Mouse (Mus musculus) forebrain, embryonic 11.5 days (tissue): Measurements from ENCODE around the gene H2-T24. TPM values are rescaled to one million over a fixed set of nuclear protein-coding genes. Genes with fewer than 3 reads are reported as not detected.
"Not testable (repeated sequence)": the region's sequence is repeated elsewhere in the genome, so short reads cannot be mapped to it uniquely, and the experiment has no call there.

Source experiments
- ATAC-seq: fragments of 200-750 bp; cut with Nextera tagmentation; replicated peaks from 2 replicates; pipeline ENCODE4 v1.8.0; 2017; ENCODE audit warnings: moderate TSS enrichment; ENCODE audit not compliant: low FRiP score
- DNase-seq: peaks from one replicate; pipeline ENCODE4 v3.0.0-alpha.2; 2017; ENCODE audit warnings: low spot score
- H3K27ac ChIP-seq: fragments of 300-500 bp; sonication (generic); 2 replicates; pipeline ENCODE4 v1.5.1; 2014; ENCODE audit warnings: low read depth, low read length
- H3K27me3 ChIP-seq: fragments of 300-500 bp; sonication (generic); 2 replicates; pipeline ENCODE4 v1.6.1; 2014; ENCODE audit warnings: mild to moderate bottlenecking, low read length, mixed read lengths; ENCODE audit not compliant: control insufficient read depth, insufficient read depth
- H3K36me3 ChIP-seq: fragments of 300-500 bp; sonication (generic); 2 replicates; pipeline ENCODE4 v1.6.1; 2014; ENCODE audit warnings: mild to moderate bottlenecking, low read length, moderate library complexity, mixed read lengths; ENCODE audit not compliant: control insufficient read depth, insufficient read depth
- H3K4me1 ChIP-seq: fragments of 300-500 bp; sonication (generic); replicated peaks from 2 replicates; pipeline ENCODE4 v1.6.1; 2014; ENCODE audit warnings: low read length, mixed read lengths; ENCODE audit not compliant: control insufficient read depth, insufficient read depth
- H3K4me2 ChIP-seq: fragments of 300-500 bp; sonication (generic); 2 replicates; pipeline ENCODE4 v1.6.1; 2014; ENCODE audit warnings: low read depth, mild to moderate bottlenecking, low read length, moderate library complexity, mixed read lengths; ENCODE audit not compliant: severe bottlenecking
- H3K4me3 ChIP-seq: fragments of 300-500 bp; sonication (generic); 2 replicates; pipeline ENCODE4 v1.5.1; 2014; ENCODE audit warnings: low read depth, low read length
- H3K9ac ChIP-seq: fragments of 300-500 bp; sonication (generic); 2 replicates; pipeline ENCODE4 v1.6.1; 2014; ENCODE audit warnings: low read length
- H3K9me3 ChIP-seq: fragments of 300-500 bp; sonication (generic); 2 replicates; pipeline ENCODE4 v1.6.1; 2016; ENCODE audit warnings: low read length, mixed read lengths; ENCODE audit not compliant: control insufficient read depth
- WGBS: fragments of 180-500 bp; shearing (Covaris S2); extraction: QIAGEN DNeasy Blood & Tissue Kit; methylation state at CpG from one replicate; pipeline ENCODE4 v1.1.7; 2014; 5-methylcytosine and 5-hydroxymethylcytosine counted together
- polyA plus RNA-seq: library from polyadenylated mRNA; unstranded; fragments of >200 nt; fragmentation: Nextera tagmentation; extraction: Ambion mirVana; gene quantifications from 2 replicates; pipeline ENCODE4 v1.2.1, GENCODE M21; 2014

The H2-T24 gene
- polyA plus RNA-seq, 1 experiment from 2014 or later: 4.3 TPM

DNA sequence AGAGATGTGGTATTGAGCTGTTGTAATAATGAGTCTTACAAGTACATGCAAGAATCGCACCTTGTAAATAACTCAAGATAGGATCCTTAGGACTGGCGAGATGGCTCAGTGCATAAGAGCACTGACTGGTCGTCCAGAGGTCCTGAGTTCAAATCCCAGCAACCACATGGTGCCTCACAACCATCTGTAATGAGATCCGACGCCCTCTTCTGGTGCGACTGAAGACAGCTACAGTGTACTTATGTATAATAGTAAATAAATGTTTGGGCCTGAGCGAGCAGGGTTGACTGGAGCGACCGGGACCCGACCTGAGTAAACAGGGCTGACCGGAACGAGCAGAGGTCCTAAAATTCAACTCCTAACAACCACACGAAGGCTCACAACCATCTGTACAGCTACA is 15.8 kb upstream of the H2-T24 start:
- not testable (repeated sequence) for H3K4me1 ChIP-seq, H3K9me3 ChIP-seq, H3K4me3 ChIP-seq, H3K9ac ChIP-seq, H3K27me3 ChIP-seq, H3K36me3 ChIP-seq, DNase-seq, H3K4me2 ChIP-seq, ATAC-seq, H3K27ac ChIP-seq
- WGBS: 89% methylated on average over 13 of the region's 13 CpGs

DNA sequence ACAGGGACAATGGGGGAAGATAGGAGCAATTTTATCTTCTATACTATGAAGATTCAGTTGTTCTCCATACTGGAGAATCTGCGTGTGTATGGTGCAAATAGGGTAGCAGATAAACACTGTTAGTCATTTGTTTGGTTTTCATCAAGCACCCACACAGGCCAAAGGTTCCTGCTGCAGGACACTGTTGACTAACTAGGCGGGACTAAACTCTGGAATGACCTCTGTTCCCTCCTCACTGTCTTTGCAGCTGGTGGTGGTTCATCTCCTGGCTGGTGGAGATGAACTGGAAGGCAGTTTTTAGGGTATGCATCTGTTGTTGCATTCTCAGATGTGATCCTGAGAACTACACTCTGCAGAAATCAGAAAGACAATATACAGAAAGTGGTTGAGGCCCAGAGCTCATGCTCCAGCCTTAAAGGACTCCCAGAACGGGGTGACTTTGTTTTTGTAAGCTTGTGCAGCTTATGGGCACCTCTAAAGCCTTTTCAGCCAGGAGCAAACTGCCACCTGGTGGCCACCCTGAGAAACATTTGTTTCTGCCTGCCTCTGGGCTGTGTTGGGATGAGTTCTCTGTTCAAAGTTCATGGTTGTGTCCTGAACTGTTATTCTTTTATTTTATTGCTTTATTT is 14.8 kb upstream of the H2-T24 start:
- not testable (repeated sequence) for DNase-seq, H3K27ac ChIP-seq, H3K36me3 ChIP-seq, H3K9me3 ChIP-seq, H3K4me2 ChIP-seq, H3K4me1 ChIP-seq, ATAC-seq, H3K27me3 ChIP-seq, H3K9ac ChIP-seq, H3K4me3 ChIP-seq
- 37% methylated on average over 3 of the region's 3 CpGs for WGBS

DNA sequence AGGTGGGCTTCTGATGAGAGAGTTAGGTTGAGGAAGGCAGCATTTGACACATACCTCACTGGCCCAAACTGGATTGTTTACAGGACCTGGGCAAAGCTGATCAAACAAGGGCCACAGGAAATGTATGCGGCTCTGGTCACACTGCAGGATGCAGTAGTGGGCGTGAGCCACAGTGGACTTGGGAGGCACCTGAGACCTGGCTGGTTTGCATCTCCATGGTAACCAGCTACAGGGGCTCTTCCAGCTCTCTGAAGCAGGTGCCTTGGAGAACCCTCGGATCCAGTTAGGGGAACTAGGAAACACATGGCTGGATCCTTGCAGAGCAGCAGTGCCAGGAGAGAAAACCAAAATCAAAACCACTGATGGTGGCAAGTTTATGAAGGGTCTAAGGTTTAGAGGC is 14.2 kb upstream of the H2-T24 start:
- not testable (repeated sequence) for H3K4me2 ChIP-seq, H3K4me3 ChIP-seq, H3K36me3 ChIP-seq, ATAC-seq, H3K27ac ChIP-seq, H3K27me3 ChIP-seq, DNase-seq, H3K4me1 ChIP-seq, H3K9ac ChIP-seq, H3K9me3 ChIP-seq
- WGBS: 72% methylated on average over 3 of the region's 3 CpGs

DNA sequence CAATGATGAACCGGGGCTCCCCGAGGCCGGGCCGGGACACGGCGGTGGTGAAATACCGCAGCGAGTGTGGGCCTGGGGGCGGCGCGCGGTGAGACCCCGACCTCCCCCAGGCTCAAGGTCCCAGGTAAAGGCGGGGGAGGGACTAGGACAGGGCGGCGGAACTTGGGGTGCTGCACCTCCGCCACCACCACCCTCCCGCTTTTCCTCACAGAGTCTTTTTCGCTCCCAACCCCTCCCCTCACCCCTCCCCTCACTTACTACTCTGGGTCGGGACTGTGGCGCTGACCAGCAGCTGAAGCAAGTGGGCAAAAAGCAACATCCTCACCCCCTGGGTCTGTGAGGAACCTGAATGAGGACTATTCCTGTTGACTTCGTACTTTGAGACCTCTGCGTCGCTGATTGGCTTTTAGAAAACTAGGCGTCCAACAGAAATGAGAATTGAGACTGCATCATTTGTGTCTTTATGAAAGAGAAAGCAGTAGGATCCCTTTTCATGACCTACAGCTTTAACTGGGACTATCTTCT is 12.1 kb upstream of the H2-T24 start, which contains the start of gene H2-T23:
TSS of gene H2-T23 (minus strand) at position 505 of the 525 bp plus-strand sequence.
- not testable (repeated sequence) for H3K36me3 ChIP-seq, H3K9me3 ChIP-seq, H3K27me3 ChIP-seq, H3K27ac ChIP-seq, H3K4me1 ChIP-seq
- WGBS: under 1% methylated on average over 25 of the region's 25 CpGs
- peak; percentile 62 for DNase-seq
- H3K4me3 ChIP-seq: peak within 1 kb of the TSS; percentile 38
- peak within 1 kb of the TSS; percentile 66 for H3K9ac ChIP-seq
- H3K4me2 ChIP-seq: peak within 1 kb of the TSS; percentile 60
- peak; percentile 54; the same call in 1 of the 2 replicates for ATAC-seq

DNA sequence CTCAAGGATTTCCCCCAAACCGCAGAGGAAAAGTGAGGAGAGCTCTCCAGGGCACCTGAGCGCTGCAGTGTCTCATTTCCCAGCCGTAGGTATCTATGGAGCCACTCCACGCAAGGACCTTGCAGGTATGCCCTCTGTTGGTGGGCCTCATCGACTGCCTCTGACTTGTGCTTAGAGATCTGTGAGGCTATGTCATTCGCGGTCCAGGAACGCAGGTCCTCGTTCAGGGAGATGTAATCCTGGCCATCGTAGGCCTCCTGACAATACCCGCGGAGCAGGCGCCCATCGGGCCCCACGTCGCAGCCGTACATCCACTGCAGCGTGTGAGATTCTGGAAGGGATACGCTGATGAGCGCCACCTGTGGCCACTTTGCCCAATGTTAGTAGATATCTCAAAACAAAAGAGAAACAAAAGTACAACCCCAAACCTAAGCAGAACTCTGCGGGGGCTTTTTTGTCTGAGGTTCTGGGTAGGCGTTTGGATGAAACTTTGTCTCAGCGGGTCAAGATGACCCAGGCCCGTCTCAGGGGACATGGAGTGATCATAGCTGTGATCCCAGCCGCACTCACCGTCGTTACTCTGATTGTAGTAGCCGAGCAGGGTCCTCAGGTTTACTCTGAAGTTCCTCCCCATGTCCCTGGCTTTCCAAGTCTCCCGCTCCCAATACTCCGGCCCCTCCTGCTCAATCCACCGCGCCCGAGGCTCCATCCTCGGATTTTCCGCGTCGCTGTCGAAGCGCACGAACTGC is 11.4 kb upstream of the H2-T24 start:
- H3K27ac ChIP-seq, H3K36me3 ChIP-seq, H3K9me3 ChIP-seq, H3K4me1 ChIP-seq, H3K27me3 ChIP-seq: not testable (repeated sequence)
- H3K4me2 ChIP-seq: peak overlapping the region; percentile 60
- peak overlapping the region; percentile 66 for H3K9ac ChIP-seq
- DNase-seq (peak; percentile 62), ATAC-seq (peak; percentile 65)
- under 1% methylated on average over 37 of the region's 40 CpGs for WGBS
- H3K4me3 ChIP-seq: peak overlapping the region; percentile 38

DNA sequence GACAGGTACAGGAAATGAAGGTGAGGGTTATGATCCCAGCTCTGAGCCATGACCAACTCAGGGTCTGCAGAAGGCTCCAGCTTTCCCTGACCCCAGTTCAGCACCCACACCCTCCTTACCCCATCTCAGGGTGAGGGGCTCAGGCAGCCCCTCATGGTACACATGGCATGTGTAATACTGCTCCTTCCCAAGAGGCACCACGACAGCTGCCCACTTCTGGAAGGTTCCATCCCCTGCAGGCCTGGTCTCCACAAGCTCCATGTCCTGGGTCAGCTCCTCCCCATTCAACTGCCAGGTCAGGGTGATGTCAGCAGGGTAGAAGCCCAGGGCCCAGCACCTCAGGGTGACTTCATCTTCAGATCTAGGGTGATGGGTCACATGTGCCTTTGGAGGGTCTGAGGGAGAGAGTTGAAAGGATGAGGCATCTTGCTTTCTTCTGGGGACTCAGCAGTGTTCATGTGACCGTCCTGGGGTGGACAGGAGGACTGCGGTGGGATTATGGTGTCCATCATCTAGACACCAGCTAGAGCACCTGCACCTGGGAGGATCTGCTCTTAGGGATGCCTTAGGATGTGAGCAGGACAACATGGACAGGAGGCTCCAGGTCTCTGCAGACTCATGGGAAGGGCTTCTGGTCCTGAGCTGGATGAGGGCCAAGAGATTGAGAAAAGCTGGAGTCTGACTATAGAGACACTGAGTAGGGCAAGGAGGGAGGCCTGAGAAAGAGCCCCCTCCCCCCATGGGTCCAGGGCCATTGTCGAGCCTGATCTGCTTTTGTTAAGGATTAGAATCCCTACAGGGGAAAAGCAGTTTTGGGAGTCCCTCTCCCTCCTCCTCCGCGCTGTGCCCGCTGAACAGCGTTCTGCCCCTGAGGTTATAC is 10.6 kb upstream of the H2-T24 start:
- 0 out of 2 replicates have a peak, but pooled peaks have one; percentile 13 for ATAC-seq
- not testable (repeated sequence) for H3K4me1 ChIP-seq, H3K36me3 ChIP-seq, H3K9ac ChIP-seq, H3K27ac ChIP-seq, H3K9me3 ChIP-seq, H3K27me3 ChIP-seq, DNase-seq
- H3K4me3 ChIP-seq: peak overlapping the region; percentile 38
- 39% methylated on average over 8 of the region's 8 CpGs for WGBS
- H3K4me2 ChIP-seq: peak overlapping the region; percentile 60; the same call in 1 of the 2 replicates

DNA sequence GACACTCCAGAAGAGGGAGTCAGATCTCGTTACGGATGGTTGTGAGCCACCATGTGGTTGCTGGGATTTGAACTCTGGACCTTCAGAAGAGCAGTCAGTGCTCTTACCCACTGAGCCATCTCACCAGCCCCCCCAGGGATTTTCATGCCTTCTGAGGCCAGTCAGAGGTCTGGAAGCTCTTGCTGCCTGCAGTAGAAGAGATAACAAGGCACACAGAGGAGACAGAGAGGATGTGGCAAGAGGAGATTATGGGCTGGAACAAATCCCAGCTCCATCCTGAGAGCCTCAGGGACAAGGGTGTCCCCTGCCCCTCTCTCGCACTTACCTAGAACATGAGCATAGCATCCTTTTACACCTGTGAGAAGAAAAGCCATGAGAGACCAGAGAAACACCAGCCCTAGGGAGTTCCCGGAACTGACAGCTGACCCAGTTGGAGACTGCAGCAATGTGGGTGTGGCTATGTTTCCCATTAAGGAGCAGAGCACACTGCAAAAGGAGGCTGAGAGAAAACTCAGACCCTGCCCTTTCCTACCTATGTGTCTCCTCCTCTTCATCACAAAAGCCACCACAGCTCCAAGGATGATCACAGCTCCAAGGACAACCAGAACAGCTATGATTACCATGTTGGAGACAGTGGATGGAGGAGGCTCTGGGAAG is 9.8 kb upstream of the H2-T24 start:
- WGBS: 77% methylated on average over 2 of the region's 4 CpGs
- not testable (repeated sequence) for ATAC-seq, DNase-seq, H3K27ac ChIP-seq, H3K4me2 ChIP-seq, H3K9ac ChIP-seq, H3K4me3 ChIP-seq, H3K27me3 ChIP-seq, H3K9me3 ChIP-seq, H3K4me1 ChIP-seq, H3K36me3 ChIP-seq
